Mouse (Mus musculus): ENCODE data around the gene Mark3. TPM values are rescaled to one million over a fixed set of nuclear protein-coding genes. Genes with fewer than 3 reads are reported as not detected.

The Mark3 gene
- total RNA-seq, 2 experiments from 2014 or later, result 126 to 133 TPM

DNA sequence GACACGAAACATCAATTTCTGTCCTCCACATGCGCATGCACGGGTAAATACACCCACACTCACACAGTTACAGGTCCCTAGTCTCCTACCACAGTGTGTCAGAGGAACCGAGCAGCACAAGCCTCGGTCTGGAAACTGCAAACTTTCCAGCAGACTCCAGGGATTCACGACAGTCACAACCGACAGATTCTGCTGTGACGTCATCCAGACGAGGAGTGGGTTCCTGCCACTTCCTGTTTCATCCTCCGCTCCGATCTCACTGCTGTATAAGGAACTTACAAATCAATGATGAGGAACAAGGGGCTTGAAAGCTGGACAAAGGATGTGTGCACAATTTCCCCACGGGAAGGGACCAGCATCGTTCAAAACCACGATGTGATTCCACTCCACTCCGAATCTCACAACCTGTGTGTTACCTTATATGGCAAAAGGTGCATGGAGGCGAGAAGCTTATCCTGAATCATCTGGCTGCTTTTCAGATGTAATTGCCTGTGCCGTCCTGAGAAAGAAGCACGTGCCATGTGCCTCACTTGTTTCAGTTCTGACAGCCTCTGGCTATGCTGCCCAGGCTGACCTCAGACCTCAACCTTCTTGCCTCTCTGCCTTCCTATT lies 14.6 kb upstream of the Mark3 start:
- peak; percentile 68 to 76 for DNase-seq (ENCODE audit: low spot score in 2 of 2)

DNA sequence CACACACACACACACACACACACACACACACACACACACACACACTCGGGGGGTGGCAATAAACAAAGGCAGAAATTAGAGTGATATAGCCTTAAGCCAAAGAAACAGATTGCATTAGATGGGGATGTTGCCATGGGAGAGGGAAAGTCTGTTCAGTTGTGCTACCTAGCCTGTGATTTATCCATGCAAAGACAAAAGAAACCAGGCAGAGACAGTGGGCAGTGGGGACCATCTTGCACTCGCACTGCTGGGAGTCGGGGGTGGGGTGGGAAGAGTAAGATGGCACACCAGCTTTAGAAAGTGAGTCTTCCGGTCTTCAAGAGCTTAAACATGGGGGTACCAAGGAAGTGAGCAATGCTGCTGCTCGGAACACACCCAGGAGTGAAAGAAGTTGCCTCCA lies 14.0 kb upstream of the Mark3 start:
- peak; percentile 50 to 69 for DNase-seq (ENCODE audit: low spot score in 2 of 2)

DNA sequence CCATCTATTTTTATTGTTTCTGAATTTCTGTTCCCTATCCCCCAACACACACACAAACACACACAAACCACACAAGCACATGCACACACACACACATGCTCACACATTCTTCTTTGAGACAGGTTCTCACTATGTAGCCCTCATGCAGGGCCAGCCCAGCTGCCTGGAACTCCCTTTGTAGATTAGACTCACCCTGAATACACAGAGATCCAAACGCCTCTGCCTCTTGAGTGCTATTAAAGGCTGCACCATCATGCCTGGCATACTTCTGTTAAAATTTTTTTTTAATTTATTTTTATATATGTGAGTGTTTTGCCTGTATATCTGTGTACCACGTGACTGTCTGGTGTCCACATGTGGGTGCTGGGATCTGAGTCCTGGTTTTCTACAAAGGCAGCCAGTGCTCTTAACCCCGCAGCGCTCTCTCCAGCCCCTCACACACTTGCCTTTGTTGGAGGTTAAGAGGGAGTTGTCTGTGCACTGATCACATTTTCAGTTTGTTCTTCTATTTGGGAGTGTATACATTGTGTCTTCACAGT lies 12.0 kb upstream of the Mark3 start:
- no peak for DNase-seq (ENCODE audit: low spot score in 2 of 2)

DNA sequence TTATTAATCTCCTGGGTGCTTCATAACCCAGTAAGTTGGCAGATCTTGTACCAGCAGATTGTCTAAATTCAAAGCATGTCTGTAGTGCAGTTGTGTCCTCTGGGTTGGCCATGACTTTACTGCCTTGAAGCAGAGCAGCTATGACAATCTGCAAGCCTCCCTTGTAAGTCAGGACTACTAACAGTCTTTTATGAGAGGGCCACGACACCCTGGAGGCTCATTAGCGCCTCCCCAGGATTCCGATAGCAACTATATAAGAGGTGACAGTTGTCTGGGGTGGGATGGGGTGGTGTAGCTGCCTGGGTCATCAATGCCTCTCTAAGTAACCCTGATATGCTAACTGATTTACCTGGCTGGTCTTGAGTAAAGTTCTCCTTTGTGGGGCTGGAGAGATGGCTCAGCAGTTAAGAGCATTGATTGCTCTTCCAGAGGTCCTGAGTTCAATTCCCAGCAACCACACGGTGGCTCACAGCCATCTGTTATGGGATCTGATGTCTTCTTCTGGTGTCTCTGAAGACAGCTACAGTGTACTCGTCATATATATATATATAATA lies 11.2 kb upstream of the Mark3 start:
- no peak for DNase-seq (ENCODE audit: low spot score in 2 of 2)

DNA sequence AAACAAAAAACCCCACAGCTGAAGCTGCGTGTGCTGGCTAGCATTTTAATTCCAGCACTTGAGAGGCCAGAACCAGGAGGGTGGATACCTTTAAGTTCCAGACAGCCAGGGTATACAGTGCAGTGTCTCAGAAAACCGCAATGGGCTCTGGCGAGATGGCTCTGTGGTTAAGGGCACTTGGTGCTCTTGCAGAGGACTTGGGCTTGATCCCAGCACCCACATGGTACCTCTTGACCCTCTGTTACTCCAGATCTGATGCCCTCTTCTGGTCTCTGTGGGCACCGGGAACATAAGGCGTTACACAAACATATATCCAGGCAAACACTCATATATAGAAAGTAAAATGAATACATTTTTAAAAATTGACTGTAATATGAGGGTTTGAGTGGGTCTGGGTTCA lies 9.0 kb upstream of the Mark3 start:
- DNase-seq (ENCODE audit: low spot score in 2 of 2), result no peak

DNA sequence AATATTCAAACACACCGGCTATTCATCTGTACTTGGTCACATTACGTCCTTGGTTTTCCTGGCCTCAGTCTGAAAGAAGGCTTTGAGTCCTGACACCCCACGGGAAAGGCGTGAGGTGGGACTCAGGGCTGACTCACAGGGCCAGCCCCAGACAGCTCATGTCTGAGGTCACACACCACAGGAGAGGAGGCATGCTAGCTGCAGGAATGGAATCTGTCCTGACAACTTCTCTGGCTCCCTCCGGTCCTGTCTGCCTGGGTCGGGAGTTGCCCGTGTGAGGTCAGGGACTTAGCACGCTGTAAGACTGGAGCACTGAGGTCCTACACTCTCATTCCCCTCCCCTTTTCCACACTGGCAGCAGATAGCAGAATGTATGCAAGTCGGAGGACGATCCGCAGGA lies 5.5 kb upstream of the Mark3 start:
- no peak for DNase-seq (ENCODE audit: low spot score in 2 of 2)

DNA sequence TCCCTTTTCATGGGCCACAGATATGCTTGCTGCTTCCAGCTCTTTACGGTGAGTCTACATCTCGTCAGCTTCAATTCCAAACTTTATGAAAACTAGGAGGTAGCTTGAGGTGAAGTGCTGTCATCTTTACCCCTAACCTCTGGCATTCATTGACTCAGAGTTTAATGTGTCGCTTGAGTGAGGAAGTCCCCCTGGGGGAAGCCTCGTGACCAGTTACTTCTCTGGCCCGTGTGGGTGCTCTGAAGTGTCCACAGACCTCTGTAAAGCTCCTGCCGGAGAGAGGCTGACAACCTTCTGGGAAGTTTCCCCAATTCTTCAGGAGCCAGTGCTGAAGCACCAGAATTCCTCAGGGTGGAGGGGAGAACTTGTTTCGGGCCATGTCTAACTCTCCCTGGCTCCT lies 1.9 kb upstream of the Mark3 start:
- DNase-seq (ENCODE audit: low spot score in 2 of 2), result no peak

DNA sequence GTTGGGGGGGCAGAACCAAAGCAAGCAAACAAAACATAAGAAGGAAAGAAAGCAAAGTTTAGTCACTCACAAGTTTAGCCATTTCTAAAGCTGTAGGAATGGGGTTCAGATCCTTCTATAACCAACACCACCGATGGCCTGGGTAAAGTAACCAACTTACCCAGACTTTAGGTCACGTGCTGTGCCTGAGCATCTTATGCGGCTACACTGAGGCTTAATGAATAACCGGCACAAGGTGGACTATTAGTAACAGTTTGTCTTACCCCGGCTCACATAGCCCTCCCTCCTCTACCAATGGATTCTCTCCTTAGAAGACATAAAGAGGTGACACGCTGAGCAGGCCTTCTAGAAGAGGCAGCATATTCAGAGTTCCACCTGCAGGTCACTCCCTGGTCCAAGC lies 1.0 kb upstream of the Mark3 start:
- no peak for DNase-seq (ENCODE audit: low spot score in 2 of 2)

DNA sequence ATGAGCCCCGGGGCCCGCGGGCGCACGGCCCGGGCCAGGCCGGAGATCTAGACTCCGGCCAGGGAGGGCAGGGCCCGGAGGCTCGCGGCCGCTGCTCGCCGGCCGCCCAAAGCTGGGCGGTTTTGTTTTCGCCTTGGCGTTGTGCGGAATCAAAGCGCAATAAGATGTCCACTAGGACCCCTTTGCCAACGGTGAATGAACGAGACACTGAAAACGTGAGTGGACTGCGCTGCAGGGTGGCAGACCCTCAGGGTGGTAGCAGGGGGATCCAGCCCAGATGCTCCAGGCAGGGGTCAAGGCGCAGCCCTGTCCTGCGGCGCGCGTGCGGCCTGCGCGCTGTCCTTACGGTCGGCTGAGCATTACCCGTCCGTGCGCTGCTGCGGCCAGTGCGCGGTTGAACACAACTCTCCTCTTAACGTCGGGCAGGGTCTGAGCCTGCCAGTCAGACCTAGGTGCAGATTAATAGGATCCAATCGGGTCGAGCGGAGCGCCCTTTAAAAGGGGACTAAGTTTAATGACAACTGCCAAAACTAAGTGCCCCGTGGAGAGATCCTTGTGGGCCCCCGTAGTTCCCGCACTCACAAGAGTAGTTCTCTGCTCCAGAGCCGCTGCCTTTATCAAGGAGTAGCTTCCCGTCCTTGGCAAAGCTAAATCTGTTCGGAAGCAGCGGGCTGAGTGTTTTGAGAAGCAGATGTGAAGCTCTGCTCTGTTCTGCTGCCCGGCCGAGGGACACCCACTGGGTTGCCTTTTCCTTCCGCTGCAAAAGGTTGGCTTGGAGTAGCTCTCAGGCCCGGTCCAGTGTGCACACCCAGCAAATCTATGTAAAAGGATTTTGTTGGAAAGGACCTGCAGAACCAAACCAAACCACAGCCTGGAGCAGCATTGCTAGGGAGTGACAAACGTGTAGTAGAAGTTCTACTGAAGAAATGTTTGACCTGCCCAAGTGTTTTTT lies 840 bp downstream of the Mark3 start:
- DNase-seq (ENCODE audit: low spot score in 2 of 2), result peak; percentile 35 to 42

DNA sequence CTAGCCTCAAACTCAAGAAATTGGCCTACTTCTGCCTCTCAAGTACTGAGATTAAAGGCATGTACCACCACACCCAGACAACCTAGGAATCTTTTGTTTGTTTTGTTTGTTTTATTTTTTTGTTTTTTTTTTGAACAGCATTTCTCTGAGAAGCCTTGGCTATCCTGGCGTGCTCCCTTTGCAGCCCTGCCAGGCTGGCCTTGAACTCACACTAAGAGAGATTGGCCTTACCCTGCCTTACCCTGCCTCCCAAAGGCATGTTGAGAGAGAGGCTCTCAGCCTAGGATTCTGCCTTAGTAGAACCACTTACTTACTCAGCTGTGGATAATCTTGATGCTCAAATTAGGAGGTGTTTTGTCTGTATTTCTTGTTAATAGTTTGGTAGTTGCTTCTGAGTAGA lies 8.7 kb downstream of the Mark3 start:
- no peak for DNase-seq (ENCODE audit: low spot score in 2 of 2)

DNA sequence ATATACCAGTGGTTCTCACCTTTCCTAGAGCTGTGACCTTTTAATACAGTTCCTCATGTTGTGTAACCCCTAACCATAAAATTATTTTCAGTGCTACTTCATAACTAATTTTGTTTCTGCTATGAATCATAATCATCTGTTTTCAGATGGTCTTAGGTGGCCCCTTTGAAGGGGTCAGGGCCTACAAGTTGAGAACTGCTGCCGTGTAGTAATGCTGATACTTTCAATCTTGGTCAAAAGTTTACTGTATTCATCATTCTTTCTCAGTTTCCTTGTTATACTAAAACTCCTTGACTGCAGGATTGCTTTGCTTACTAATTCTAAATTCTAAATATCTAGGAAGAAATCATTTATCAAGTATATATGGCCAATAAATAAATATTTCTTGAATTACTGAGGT lies 10.1 kb downstream of the Mark3 start:
- no peak for DNase-seq (ENCODE audit: low spot score in 2 of 2)

DNA sequence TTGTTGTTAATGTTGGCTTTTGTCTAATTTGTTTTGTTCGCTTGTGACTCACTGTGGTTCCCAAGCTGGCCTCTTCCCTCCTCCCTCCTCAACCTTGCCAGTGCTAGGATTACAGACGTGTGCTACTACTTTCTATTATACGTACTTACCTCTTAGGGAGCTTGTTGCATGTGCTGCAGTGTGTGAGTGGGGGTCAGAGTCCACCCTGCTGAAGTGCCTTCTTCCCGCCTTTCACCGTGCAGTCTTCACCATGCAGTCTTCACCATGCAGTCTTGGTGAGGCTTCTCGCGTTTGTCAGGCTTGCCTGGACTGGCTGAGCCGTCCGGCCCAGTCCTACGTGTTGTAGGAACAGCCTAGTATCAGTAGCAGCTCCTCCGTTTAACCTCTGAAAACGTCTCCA lies 12.9 kb downstream of the Mark3 start:
- DNase-seq (ENCODE audit: low spot score in 2 of 2), result no peak

DNA sequence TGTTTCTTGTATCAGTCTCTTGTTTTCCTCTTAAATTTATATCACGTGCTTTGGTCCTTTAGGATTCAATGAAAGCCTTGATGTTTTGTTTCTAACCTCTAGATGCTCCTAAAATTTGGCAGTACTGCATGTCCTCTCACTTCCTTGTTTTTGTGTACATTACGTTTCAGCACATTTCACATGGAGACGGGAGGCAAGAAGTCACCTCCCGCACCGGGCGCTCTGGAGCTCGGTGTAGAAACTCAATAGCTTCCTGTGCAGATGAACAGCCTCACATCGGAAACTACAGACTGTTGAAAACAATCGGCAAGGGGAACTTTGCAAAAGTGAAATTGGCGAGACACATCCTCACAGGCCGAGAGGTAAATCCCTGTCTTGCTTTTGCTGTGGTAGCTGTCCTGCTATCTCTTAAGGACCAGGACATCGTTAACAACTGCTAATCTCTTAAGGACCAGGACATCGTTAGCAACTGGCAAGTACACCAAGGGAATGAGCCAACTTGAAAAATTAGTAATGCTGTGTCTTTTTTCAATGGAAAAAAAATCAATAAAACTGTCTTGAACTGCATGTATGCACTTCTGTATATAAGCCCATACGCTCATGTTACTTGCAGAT lies 18.2 kb downstream of the Mark3 start:
- DNase-seq (ENCODE audit: low spot score in 2 of 2), result no peak

DNA sequence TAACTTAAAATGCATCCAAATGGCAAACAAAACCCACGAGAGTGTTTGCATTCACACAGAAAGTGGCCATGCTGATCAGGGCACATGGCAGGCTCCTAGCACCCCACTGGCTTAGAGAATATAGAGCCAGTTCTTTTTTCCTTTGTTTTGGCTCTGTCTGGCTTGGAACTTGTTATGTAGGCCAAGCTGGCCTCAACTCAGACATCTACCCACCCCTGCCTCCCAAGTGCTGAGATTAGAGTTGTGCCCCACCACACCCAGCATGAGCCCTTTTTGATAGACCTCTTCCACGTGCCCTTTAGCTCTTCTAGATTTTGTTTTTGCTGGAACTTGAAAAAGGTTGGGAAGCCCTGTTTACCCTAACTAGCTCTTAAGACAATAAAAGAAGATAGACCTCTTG lies 19.5 kb downstream of the Mark3 start:
- no peak for DNase-seq (ENCODE audit: low spot score in 2 of 2)

DNA sequence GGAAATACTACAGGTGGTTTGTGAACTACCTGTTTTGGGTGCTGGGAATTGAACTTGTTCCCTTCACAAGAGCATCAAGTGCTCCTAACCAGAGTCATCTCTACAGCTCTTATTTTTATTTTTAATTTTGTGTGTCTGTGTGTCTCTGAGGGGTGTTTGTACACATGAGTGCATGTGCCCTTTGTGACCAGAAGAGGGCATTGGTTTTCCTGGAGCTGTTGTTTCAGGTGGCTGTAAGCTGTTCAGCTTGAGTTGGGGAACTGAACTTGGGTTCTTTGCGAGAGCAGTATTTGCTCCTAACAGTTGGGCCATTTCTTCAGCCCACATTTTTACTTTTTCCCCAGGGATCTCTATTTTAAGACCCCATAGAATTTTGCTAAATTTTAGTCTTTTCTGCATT lies 23.0 kb downstream of the Mark3 start:
- DNase-seq (ENCODE audit: low spot score in 2 of 2), result no peak

DNA sequence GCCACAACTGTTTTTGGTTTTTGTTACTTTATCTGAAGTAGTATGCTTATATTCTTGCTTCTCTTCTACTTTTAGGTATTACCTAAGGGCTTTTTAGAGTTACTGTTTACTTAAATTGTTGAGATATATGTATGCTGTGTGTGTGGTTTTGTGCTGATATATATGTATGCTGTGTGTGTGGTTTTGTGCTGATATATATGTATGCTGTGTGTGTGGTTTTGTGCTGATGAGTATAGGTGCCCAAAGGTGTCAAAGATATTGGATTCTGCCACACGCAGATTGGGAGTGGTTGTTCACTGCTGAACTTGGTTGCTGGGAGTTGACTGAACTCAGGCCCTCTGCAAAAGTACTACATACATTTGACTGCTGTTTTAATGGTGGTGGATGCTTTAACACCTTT lies 24.6 kb downstream of the Mark3 start:
- no peak for DNase-seq (ENCODE audit: low spot score in 2 of 2)

DNA sequence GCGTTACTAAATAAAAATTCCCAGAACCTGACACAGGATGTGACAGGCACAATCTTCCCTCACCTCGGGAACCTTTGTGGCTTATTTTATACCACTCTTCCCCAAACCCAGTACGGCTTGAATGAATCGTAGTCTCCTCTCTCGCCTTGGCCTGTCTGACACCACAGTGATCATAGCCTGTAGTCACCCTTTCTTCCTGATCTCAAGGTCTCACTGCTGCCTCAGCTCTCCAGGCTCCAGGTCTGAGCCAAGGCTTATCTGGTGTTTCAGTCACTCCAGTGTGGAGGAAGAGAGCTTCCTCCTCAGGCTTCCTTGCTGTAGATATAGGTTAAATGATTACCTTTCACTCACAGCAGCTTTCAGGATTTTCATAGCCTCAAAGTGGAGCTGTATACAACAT lies 25.3 kb downstream of the Mark3 start:
- no peak for DNase-seq (ENCODE audit: low spot score in 2 of 2)

DNA sequence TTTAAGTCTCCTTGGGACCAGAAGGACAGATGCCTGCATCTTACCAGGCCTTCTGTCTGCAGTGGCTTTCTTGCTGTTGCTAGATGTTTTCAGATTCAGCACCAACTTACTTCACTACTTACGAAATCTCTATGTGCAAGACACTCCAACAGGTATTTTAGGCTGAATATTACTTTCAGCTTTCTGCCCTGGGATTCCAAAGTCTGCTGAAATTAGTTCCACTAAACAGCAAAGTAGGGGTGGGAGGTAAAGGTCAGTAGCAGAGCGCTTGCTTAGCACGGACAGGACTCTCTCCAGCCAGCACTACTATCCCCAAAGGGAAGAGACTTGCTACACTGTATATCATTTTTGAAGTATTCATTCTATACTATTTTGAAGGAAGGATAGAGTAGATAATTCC lies 29.5 kb downstream of the Mark3 start:
- DNase-seq (ENCODE audit: low spot score in 2 of 2), result no peak

DNA sequence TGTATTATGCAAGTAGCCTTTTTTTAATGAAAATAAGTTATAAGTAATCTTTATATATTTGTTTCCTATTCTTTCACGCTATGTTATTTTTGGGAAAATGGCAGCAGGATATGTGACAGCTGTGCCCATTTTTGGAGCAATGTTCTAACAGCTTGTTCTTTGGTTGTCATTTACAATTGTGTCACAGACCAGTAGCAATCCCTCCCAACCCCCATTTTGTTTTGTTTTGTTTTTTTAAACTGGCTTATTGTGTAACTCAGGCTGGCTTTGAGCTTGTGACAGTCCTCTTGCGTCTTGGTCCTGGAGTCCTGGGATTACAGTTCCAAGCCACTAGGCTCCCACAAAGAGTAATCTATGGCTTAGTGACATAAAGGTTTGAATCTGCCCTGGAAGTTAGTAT lies 31.3 kb downstream of the Mark3 start:
- no peak for DNase-seq (ENCODE audit: low spot score in 2 of 2)

DNA sequence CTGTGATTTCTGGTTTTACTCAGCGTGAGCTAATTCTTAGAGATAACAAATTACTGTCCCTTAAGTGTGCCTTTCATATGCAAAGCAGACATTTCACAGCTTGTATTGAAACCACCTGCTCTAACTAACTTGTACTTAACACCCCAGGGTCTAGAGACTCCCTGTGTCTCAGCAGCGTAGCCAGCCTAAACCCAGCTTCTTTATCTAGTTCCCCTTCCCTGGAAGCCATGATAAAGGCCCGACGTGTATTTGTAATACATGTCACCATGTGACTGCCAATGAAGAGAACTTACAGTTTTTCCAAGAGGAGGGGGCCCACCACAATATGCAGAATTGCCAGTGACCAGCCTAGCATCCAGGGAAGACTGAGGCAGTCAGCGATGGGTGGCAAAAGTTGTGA lies 33.7 kb downstream of the Mark3 start:
- no peak for DNase-seq (ENCODE audit: low spot score in 2 of 2)

DNA sequence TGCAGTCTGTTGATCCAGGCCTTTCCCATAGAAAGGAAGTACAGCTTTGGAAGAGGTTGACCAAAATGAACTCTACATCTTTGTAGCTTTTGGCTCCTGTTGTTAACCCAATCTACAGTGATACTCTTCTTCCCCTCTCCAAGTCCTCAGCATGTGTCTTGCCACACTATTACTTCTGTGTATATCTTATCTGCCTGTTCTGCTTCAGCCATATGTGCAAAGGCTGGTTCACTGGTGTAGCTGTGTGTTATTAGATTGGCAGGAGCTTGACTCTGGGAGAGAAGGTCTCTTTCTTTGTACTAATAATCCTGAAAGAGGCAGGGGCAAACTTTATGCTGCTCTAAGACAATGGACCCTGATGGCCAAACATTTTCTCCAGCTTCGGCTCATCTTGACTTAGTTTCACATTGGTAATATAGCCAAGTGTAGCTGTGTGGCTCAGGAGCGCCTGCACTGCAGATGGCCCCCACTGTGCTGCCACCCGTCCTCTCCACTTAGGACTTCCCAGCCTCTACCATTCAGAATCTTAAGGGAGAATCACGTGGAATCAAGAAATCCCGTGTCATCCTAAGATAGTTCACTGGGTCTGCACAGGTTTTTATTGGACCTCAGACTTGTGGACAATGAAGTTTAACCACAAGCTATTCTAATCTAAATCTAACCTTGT lies 40.3 kb downstream of the Mark3 start:
- no peak for DNase-seq (ENCODE audit: low spot score in 2 of 2)

Measured in layer of hippocampus, postnatal 14 days (tissue).